Mouse (Mus musculus) testis, adult 2 months (tissue): Measurements from ENCODE around the gene Bckdhb. TPM values are rescaled to one million over a fixed set of nuclear protein-coding genes. Genes with fewer than 3 reads are reported as not detected.

Experiments
- H3K27ac ChIP-seq: fragments of 200-500 bp; 2 replicates; pipeline ENCODE4 v1.5.1; 2012; ENCODE audit warnings: low read depth, low read length; ENCODE audit not compliant: control insufficient read depth, insufficient read depth
- H3K27me3 ChIP-seq: fragments of 200-500 bp; 2 replicates; pipeline ENCODE4 v1.6.1; 2012; ENCODE audit warnings: mild to moderate bottlenecking, low read length, moderate library complexity; ENCODE audit not compliant: control insufficient read depth, insufficient read depth
- H3K36me3 ChIP-seq: fragments of 200-500 bp; 2 replicates; pipeline ENCODE4 v1.6.1; 2012; ENCODE audit warnings: mild to moderate bottlenecking, low read length; ENCODE audit not compliant: control insufficient read depth, insufficient read depth
- H3K4me1 ChIP-seq: fragments of 200-500 bp; 2 replicates; pipeline ENCODE4 v1.6.1; 2012; ENCODE audit warnings: low read length; ENCODE audit not compliant: control insufficient read depth, insufficient read depth
- H3K4me3 ChIP-seq: fragments of 200-500 bp; 2 replicates; pipeline ENCODE4 v1.5.1; 2012; ENCODE audit warnings: low read depth, mild to moderate bottlenecking, low read length, moderate library complexity, mixed read lengths; ENCODE audit not compliant: control insufficient read depth
- CTCF ChIP-seq: fragments of 200-500 bp; IDR thresholded peaks from 2 replicates; pipeline ENCODE4 v1.5.1; 2012; ENCODE audit warnings: low read depth, mild to moderate bottlenecking, inconsistent platforms, low read length, moderate library complexity; ENCODE audit not compliant: control insufficient read depth, insufficient read depth, insufficient replicate concordance
- POLR2A ChIP-seq: fragments of 200-500 bp; IDR thresholded peaks from 2 replicates; pipeline ENCODE4 v1.6.1; 2012; ENCODE audit warnings: low read depth, mild to moderate bottlenecking, inconsistent platforms, low read length, moderate library complexity; ENCODE audit not compliant: control insufficient read depth
- polyA plus RNA-seq: library from polyadenylated mRNA; depleted of rRNA; stranded (reverse); fragments of >200 nt; gene quantifications from 2 replicates; pipeline ENCODE4 v1.2.3, GENCODE M21; 2012

Bckdhb gene
- polyA plus RNA-seq, 1 experiment, result 4.6 TPM

- no peak for TF ChIP-seq POLR2A
- no peak for TF ChIP-seq CTCF
- H3K27ac ChIP-seq, result no peak overlapping the region
Observed at GRCm38 (mm10) chr9:84064113-84064512, 139.2 kb downstream of the Bckdhb start.

GRCm38 (mm10) chr9:84070247-84070646 is 145.3 kb downstream of the Bckdhb start:
- Histone ChIP-seq H3K27ac (no peak overlapping the region), H3K4me3 (no peak overlapping the region), H3K27me3 (no peaks in the 10 kb centered on the region), H3K4me1 (no peaks in the 10 kb centered on the region), H3K36me3 (no peaks in the 10 kb centered on the region)
- TF ChIP-seq CTCF, result no peak
- TF ChIP-seq POLR2A, result no peak

More at GRCm38 (mm10) chr9:84064113-84064512, 139.2 kb downstream of the Bckdhb start:
- H3K4me3 ChIP-seq, result no peak overlapping the region
- H3K4me1 ChIP-seq, result no peaks in the 10 kb centered on the region
- no peaks in the 10 kb centered on the region for H3K27me3 ChIP-seq
- no peaks in the 10 kb centered on the region for H3K36me3 ChIP-seq

- Histone ChIP-seq H3K36me3 (no peaks in the 10 kb centered on the region), H3K27me3 (no peaks in the 10 kb centered on the region), H3K4me3 (no peak overlapping the region), H3K27ac (no peak overlapping the region), H3K4me1 (no peaks in the 10 kb centered on the region)
- TF ChIP-seq CTCF (no peak), POLR2A (no peak)
Observed at GRCm38 (mm10) chr9:84070740-84071139, 145.8 kb downstream of the Bckdhb start.

- Histone ChIP-seq H3K4me1 (no peaks in the 10 kb centered on the region), H3K27ac (no peak overlapping the region), H3K27me3 (no peaks in the 10 kb centered on the region), H3K36me3 (no peaks in the 10 kb centered on the region), H3K4me3 (no peak overlapping the region)
- TF ChIP-seq POLR2A, result no peak
- TF ChIP-seq CTCF, result no peak
Observed at GRCm38 (mm10) chr9:84072534-84072933, 147.6 kb downstream of the Bckdhb start.

- H3K27me3 ChIP-seq, result no peaks in the 10 kb centered on the region
- H3K4me3 ChIP-seq, result no peak overlapping the region
- H3K36me3 ChIP-seq, result no peaks in the 10 kb centered on the region
- no peak overlapping the region for H3K27ac ChIP-seq
- TF ChIP-seq CTCF (no peak), POLR2A (no peak)
- H3K4me1 ChIP-seq, result no peaks in the 10 kb centered on the region
Observed at GRCm38 (mm10) chr9:84073237-84073636, 148.3 kb downstream of the Bckdhb start.

- Histone ChIP-seq H3K4me1 (no peaks in the 10 kb centered on the region), H3K36me3 (no peaks in the 10 kb centered on the region), H3K27me3 (no peaks in the 10 kb centered on the region), H3K4me3 (no peak overlapping the region), H3K27ac (no peak overlapping the region)
- TF ChIP-seq POLR2A (no peak), CTCF (no peak)
Observed at GRCm38 (mm10) chr9:84083551-84083950, 158.6 kb downstream of the Bckdhb start.

- no peaks in the 10 kb centered on the region for H3K36me3 ChIP-seq
- H3K27me3 ChIP-seq, result no peaks in the 10 kb centered on the region
- TF ChIP-seq POLR2A, result no peak
- no peaks in the 10 kb centered on the region for H3K4me1 ChIP-seq
- H3K4me3 ChIP-seq, result no peak overlapping the region
- H3K27ac ChIP-seq, result no peak overlapping the region
Observed at GRCm38 (mm10) chr9:84084686-84085085, 159.7 kb downstream of the Bckdhb start.

GRCm38 (mm10) chr9:84090316-84091063 is 165.5 kb downstream of the Bckdhb start:
- no peak for TF ChIP-seq CTCF
- no peak for TF ChIP-seq POLR2A
- Histone ChIP-seq H3K27me3 (no peaks in the 10 kb centered on the region), H3K4me1 (no peaks in the 10 kb centered on the region), H3K27ac (no peak overlapping the region), H3K36me3 (no peaks in the 10 kb centered on the region), H3K4me3 (no peak overlapping the region)
